Mouse (Mus musculus) G1E (cell line): ENCODE data around the gene Epm2aip1. TPM values are rescaled to one million over a fixed set of nuclear protein-coding genes. Genes with fewer than 3 reads are reported as not detected.

Experiments used
- ATAC-seq: 2 replicates; pipeline ENCODE4 v1.8.0; 2016; ENCODE audit warnings: mild to moderate bottlenecking; ENCODE audit not compliant: insufficient number of reproducible peaks, poor library complexity, low FRiP score, severe bottlenecking; ENCODE audit errors: extremely low read depth
- DNase-seq: peaks from one replicate; pipeline ENCODE4 v3.0.0; 2012; ENCODE audit warnings: low spot score
- H3K27me3 ChIP-seq: 2 replicates; pipeline ENCODE4 v1.6.1; 2012; ENCODE audit warnings: mild to moderate bottlenecking, low read length, inconsistent platforms; ENCODE audit not compliant: insufficient read depth
- H3K36me3 ChIP-seq: replicated peaks from 2 replicates; pipeline ENCODE3; 2012; ENCODE audit warnings: mild to moderate bottlenecking, inconsistent platforms
- H3K4me1 ChIP-seq: 2 replicates; pipeline ENCODE4 v1.6.1; 2012; ENCODE audit warnings: low read depth, low read length, inconsistent platforms, mixed read lengths; ENCODE audit not compliant: insufficient read depth
- H3K4me3 ChIP-seq: 2 replicates; pipeline ENCODE4 v1.5.1; 2012; ENCODE audit warnings: low read depth, mild to moderate bottlenecking, inconsistent platforms, low read length, moderate library complexity, mixed read lengths
- H3K9me3 ChIP-seq: replicated peaks from 2 replicates; pipeline ENCODE4 v1.6.1; 2012; ENCODE audit warnings: inconsistent platforms
- CTCF ChIP-seq: IDR thresholded peaks from 2 replicates; pipeline ENCODE4 v1.5.1; 2012; ENCODE audit warnings: low read depth, low read length, inconsistent platforms, mixed read lengths
- GATA1 ChIP-seq: IDR thresholded peaks from 2 replicates; pipeline ENCODE4 v1.6.1; 2012; ENCODE audit warnings: borderline replicate concordance, low read length, inconsistent platforms, mixed read lengths
- GATA2 ChIP-seq: IDR thresholded peaks from 2 replicates; pipeline ENCODE4 v1.6.1; 2012; ENCODE audit warnings: low read depth, low read length, inconsistent platforms, borderline replicate concordance
- POLR2AphosphoS5 ChIP-seq: IDR thresholded peaks from 2 replicates; pipeline ENCODE4 v1.6.1; 2012; ENCODE audit warnings: low read depth, low read length, inconsistent platforms; ENCODE audit not compliant: insufficient replicate concordance
- TAL1 ChIP-seq: conservative IDR thresholded peaks from 2 replicates; pipeline ENCODE4 v1.6.1; 2012; ENCODE audit warnings: low read depth, low read length, inconsistent platforms, mixed read lengths
- polyA plus RNA-seq: library from polyadenylated mRNA; stranded (reverse); fragments of >175 nt; gene quantifications from 2 replicates; pipeline ENCODE4 v1.2.3, GENCODE M21; 2012
- total RNA-seq, 2 experiments: library from RNA; stranded (forward) in 1 of 2; stranded (reverse) in 1 of 2; fragments of 200-1000 nt in 1 of 2; fragments of >200 nt in 1 of 2; fragmentation: Nextera tagmentation in 1 of 2; gene quantifications; 2 replicates each; pipeline ENCODE4 v1.2.3; 2014 to 2017

Gene Epm2aip1
- total and polyA plus RNA-seq, 3 experiments, result 3.3 to 64.7 (median 29.1) TPM

GRCm38 (mm10) chr9:111275156-111275555 is 3.4 kb downstream of the Epm2aip1 start:
- no peaks in the 10 kb centered on the region for H3K27me3 ChIP-seq
- no peaks in the 10 kb centered on the region for H3K9me3 ChIP-seq
- H3K4me1 ChIP-seq, result peaks cover 32% of the 10 kb centered on the region
- ATAC-seq, result no peak
- no peak for DNase-seq
- H3K36me3 ChIP-seq, result peaks cover 46% of the 10 kb centered on the region
- no peak for TF ChIP-seq POLR2AphosphoS5
- TF ChIP-seq GATA1, result no peak
- TF ChIP-seq TAL1, result no peak
- no peak for TF ChIP-seq CTCF
- TF ChIP-seq GATA2, result no peak
- H3K4me3 ChIP-seq, result peak overlapping the region; percentile 62; the same call in 1 of the 2 replicates

GRCm38 (mm10) chr9:111285061-111285460 is 13.3 kb downstream of the Epm2aip1 start:
- H3K27me3 ChIP-seq, result peaks cover 9% of the 10 kb centered on the region
- H3K4me1 ChIP-seq, result peaks cover 3% of the 10 kb centered on the region
- no peaks in the 10 kb centered on the region for H3K36me3 ChIP-seq
- no peak for ATAC-seq
- H3K9me3 ChIP-seq, result no peaks in the 10 kb centered on the region
- TF ChIP-seq POLR2AphosphoS5, result no peak
- TF ChIP-seq GATA2, result no peak
- TF ChIP-seq GATA1, result no peak
- no peak for TF ChIP-seq CTCF
- no peak for TF ChIP-seq TAL1
- DNase-seq, result no peak
- H3K4me3 ChIP-seq, result no peak overlapping the region

GRCm38 (mm10) chr9:111285676-111286075 is 13.9 kb downstream of the Epm2aip1 start:
- ATAC-seq (no peak), DNase-seq (no peak)
- H3K9me3 ChIP-seq, result no peaks in the 10 kb centered on the region
- no peak for TF ChIP-seq POLR2AphosphoS5
- no peak for TF ChIP-seq GATA1
- TF ChIP-seq GATA2, result no peak
- no peak for TF ChIP-seq CTCF
- TF ChIP-seq TAL1, result no peak
- peaks cover 9% of the 10 kb centered on the region for H3K27me3 ChIP-seq
- H3K36me3 ChIP-seq, result no peaks in the 10 kb centered on the region
- no peak overlapping the region for H3K4me3 ChIP-seq
- peaks cover 3% of the 10 kb centered on the region for H3K4me1 ChIP-seq

GRCm38 (mm10) chr9:111286468-111286867 is 14.7 kb downstream of the Epm2aip1 start:
- peaks cover 3% of the 10 kb centered on the region for H3K4me1 ChIP-seq
- no peaks in the 10 kb centered on the region for H3K9me3 ChIP-seq
- TF ChIP-seq POLR2AphosphoS5, result no peak
- TF ChIP-seq CTCF, result no peak
- TF ChIP-seq GATA2, result no peak
- TF ChIP-seq GATA1, result no peak
- TF ChIP-seq TAL1, result no peak
- DNase-seq, result no peak
- ATAC-seq, result no peak
- H3K4me3 ChIP-seq, result no peak overlapping the region
- H3K27me3 ChIP-seq, result peaks cover 9% of the 10 kb centered on the region
- H3K36me3 ChIP-seq, result no peaks in the 10 kb centered on the region

GRCm38 (mm10) chr9:111287956-111288355 is 16.2 kb downstream of the Epm2aip1 start:
- no peaks in the 10 kb centered on the region for H3K36me3 ChIP-seq
- DNase-seq (no peak), ATAC-seq (no peak)
- no peak for TF ChIP-seq CTCF
- TF ChIP-seq POLR2AphosphoS5, result no peak
- no peak for TF ChIP-seq GATA1
- TF ChIP-seq GATA2, result no peak
- TF ChIP-seq TAL1, result no peak
- peaks cover 13% of the 10 kb centered on the region for H3K27me3 ChIP-seq
- no peak overlapping the region for H3K4me3 ChIP-seq
- no peaks in the 10 kb centered on the region for H3K9me3 ChIP-seq
- peaks cover 3% of the 10 kb centered on the region for H3K4me1 ChIP-seq

GRCm38 (mm10) chr9:111289294-111289831 is 17.6 kb downstream of the Epm2aip1 start:
- ATAC-seq (no peak), DNase-seq (no peak)
- Histone ChIP-seq H3K4me1 (peaks cover 3% of the 10 kb centered on the region), H3K9me3 (no peaks in the 10 kb centered on the region), H3K27me3 (peaks cover 9% of the 10 kb centered on the region), H3K4me3 (no peak overlapping the region; the same call in 1 of the 2 replicates), H3K36me3 (no peaks in the 10 kb centered on the region)
- TF ChIP-seq POLR2AphosphoS5 (no peak), TAL1 (no peak), GATA1 (no peak), GATA2 (no peak), CTCF (no peak)

GRCm38 (mm10) chr9:111289832-111290339 is 18.2 kb downstream of the Epm2aip1 start:
- DNase-seq, result peak; percentile 53
- peak; percentile 84 for ATAC-seq
- no peak overlapping the region; the same call in 1 of the 2 replicates for H3K4me3 ChIP-seq

More at GRCm38 (mm10) chr9:111289832-111290339, 18.2 kb downstream of the Epm2aip1 start:
- H3K27me3 ChIP-seq, result peaks cover 9% of the 10 kb centered on the region
- no peaks in the 10 kb centered on the region for H3K36me3 ChIP-seq
- no peaks in the 10 kb centered on the region for H3K9me3 ChIP-seq
- H3K4me1 ChIP-seq, result peaks cover 3% of the 10 kb centered on the region
- no peak for TF ChIP-seq GATA2
- TF ChIP-seq CTCF, result peak; percentile 99
- no peak for TF ChIP-seq TAL1
- no peak for TF ChIP-seq POLR2AphosphoS5
- TF ChIP-seq GATA1, result no peak
